Mouse (Mus musculus): Measurements from ENCODE around the gene Mon1a. TPM values are rescaled to one million over a fixed set of nuclear protein-coding genes. Genes with fewer than 3 reads are reported as not detected.

The Mon1a gene
- polyA plus RNA-seq (2015; fragmentation: Nextera tagmentation; extraction: Ambion mirVana): 22.6 and 23.9 TPM in 2 replicates

- Histone ChIP-seq H3K4me2 (ENCODE audit: low read length) (peak within 1 kb of the TSS; percentile 88), H3K27ac (ENCODE audit: low read depth, low read length) (peak within 1 kb of the TSS; percentile 82), H3K36me3 (ENCODE audit: control insufficient read depth, insufficient read depth, low read length) (no peaks in the 10 kb centered on the region), H3K4me1 (ENCODE audit: control insufficient read depth, insufficient read depth, low read depth, low read length) (peaks cover 10% of the 10 kb centered on the region), H3K9ac (ENCODE audit: low read depth, low read length) (peak within 1 kb of the TSS; percentile 88), H3K27me3 (replicated peaks; ENCODE audit: control insufficient read depth, insufficient read depth, low read length) (peaks cover 3% of the 10 kb centered on the region; the same call in 1 of the 2 replicates), H3K4me3 (ENCODE audit: low read length) (peak within 1 kb of the TSS; percentile 94), H3K9me3 (ENCODE audit: control insufficient read depth, low read length) (no peaks in the 10 kb centered on the region)
- WGBS: under 1% methylated on average over 28 of the region's 28 CpGs
- peak; percentile 97 for ATAC-seq
Measured at GRCm38 (mm10) chr9:107887804-107888266, at the start of gene Mon1a. Gene Mon1a (plus strand): TSS chr9:107888151.

- Histone ChIP-seq H3K4me1 (ENCODE audit: control insufficient read depth, insufficient read depth, low read depth, low read length) (no peaks in the 10 kb centered on the region), H3K9ac (ENCODE audit: low read depth, low read length) (no peak overlapping the region), H3K4me3 (ENCODE audit: low read length) (no peak overlapping the region), H3K27me3 (replicated peaks; ENCODE audit: control insufficient read depth, insufficient read depth, low read length) (no peaks in the 10 kb centered on the region), H3K9me3 (ENCODE audit: control insufficient read depth, low read length) (no peaks in the 10 kb centered on the region), H3K36me3 (ENCODE audit: control insufficient read depth, insufficient read depth, low read length) (peaks cover 2% of the 10 kb centered on the region; the same call in 1 of the 2 replicates), H3K4me2 (ENCODE audit: low read length) (no peak overlapping the region), H3K27ac (ENCODE audit: low read depth, low read length) (no peak overlapping the region)
- no peak for ATAC-seq
- 94% methylated on average over 1 of the region's 1 CpGs for WGBS
Measured at GRCm38 (mm10) chr9:107838869-107839268, 49.1 kb upstream of the Mon1a start.

- H3K27me3 ChIP-seq (replicated peaks; ENCODE audit: control insufficient read depth, insufficient read depth, low read length): no peaks in the 10 kb centered on the region
- WGBS: 97% methylated on average over 2 of the region's 2 CpGs
- H3K4me3 ChIP-seq (ENCODE audit: low read length): no peak overlapping the region
- H3K9me3 ChIP-seq (ENCODE audit: control insufficient read depth, low read length): no peaks in the 10 kb centered on the region
- no peak for ATAC-seq
- no peak overlapping the region for H3K27ac ChIP-seq (ENCODE audit: low read depth, low read length)
- H3K4me1 ChIP-seq (ENCODE audit: control insufficient read depth, insufficient read depth, low read depth, low read length): no peaks in the 10 kb centered on the region
- no peak overlapping the region for H3K9ac ChIP-seq (ENCODE audit: low read depth, low read length)
- H3K4me2 ChIP-seq (ENCODE audit: low read length): no peak overlapping the region
- peaks cover 7% of the 10 kb centered on the region for H3K36me3 ChIP-seq (ENCODE audit: control insufficient read depth, insufficient read depth, low read length)
Measured at GRCm38 (mm10) chr9:107842709-107843108, 45.2 kb upstream of the Mon1a start.

- Histone ChIP-seq H3K9me3 (ENCODE audit: control insufficient read depth, low read length) (no peaks in the 10 kb centered on the region), H3K27me3 (replicated peaks; ENCODE audit: control insufficient read depth, insufficient read depth, low read length) (no peaks in the 10 kb centered on the region), H3K9ac (ENCODE audit: low read depth, low read length) (no peak overlapping the region), H3K4me1 (ENCODE audit: control insufficient read depth, insufficient read depth, low read depth, low read length) (no peaks in the 10 kb centered on the region), H3K27ac (ENCODE audit: low read depth, low read length) (no peak overlapping the region), H3K4me3 (ENCODE audit: low read length) (no peak overlapping the region), H3K36me3 (ENCODE audit: control insufficient read depth, insufficient read depth, low read length) (peaks cover 16% of the 10 kb centered on the region), H3K4me2 (ENCODE audit: low read length) (no peak overlapping the region)
- no peak for ATAC-seq
- 95% methylated on average over 7 of the region's 7 CpGs for WGBS
Measured at GRCm38 (mm10) chr9:107848922-107849321, 39.0 kb upstream of the Mon1a start.

GRCm38 (mm10) chr9:107858343-107858742, 29.6 kb upstream of the Mon1a start:
- Histone ChIP-seq H3K4me2 (ENCODE audit: low read length) (no peak overlapping the region), H3K36me3 (ENCODE audit: control insufficient read depth, insufficient read depth, low read length) (no peaks in the 10 kb centered on the region), H3K4me1 (ENCODE audit: control insufficient read depth, insufficient read depth, low read depth, low read length) (no peaks in the 10 kb centered on the region), H3K27ac (ENCODE audit: low read depth, low read length) (no peak overlapping the region), H3K27me3 (replicated peaks; ENCODE audit: control insufficient read depth, insufficient read depth, low read length) (no peaks in the 10 kb centered on the region), H3K9me3 (ENCODE audit: control insufficient read depth, low read length) (no peaks in the 10 kb centered on the region), H3K9ac (ENCODE audit: low read depth, low read length) (no peak overlapping the region), H3K4me3 (ENCODE audit: low read length) (no peak overlapping the region)
- ATAC-seq: no peak
- 97% methylated on average over 3 of the region's 3 CpGs for WGBS

- Histone ChIP-seq H3K9ac (ENCODE audit: low read depth, low read length) (no peak overlapping the region), H3K27ac (ENCODE audit: low read depth, low read length) (no peak overlapping the region), H3K36me3 (ENCODE audit: control insufficient read depth, insufficient read depth, low read length) (no peaks in the 10 kb centered on the region), H3K4me1 (ENCODE audit: control insufficient read depth, insufficient read depth, low read depth, low read length) (peaks cover 3% of the 10 kb centered on the region; the same call in 1 of the 2 replicates), H3K9me3 (ENCODE audit: control insufficient read depth, low read length) (no peaks in the 10 kb centered on the region), H3K4me2 (ENCODE audit: low read length) (no peak overlapping the region), H3K4me3 (ENCODE audit: low read length) (no peak overlapping the region), H3K27me3 (replicated peaks; ENCODE audit: control insufficient read depth, insufficient read depth, low read length) (no peaks in the 10 kb centered on the region)
- ATAC-seq: no peak
- 82% methylated on average over 1 of the region's 1 CpGs for WGBS
Measured at GRCm38 (mm10) chr9:107864493-107864892, 23.5 kb upstream of the Mon1a start.

GRCm38 (mm10) chr9:107866081-107866480, 21.9 kb upstream of the Mon1a start:
- 100% methylated on average over 2 of the region's 2 CpGs for WGBS
- Histone ChIP-seq H3K36me3 (ENCODE audit: control insufficient read depth, insufficient read depth, low read length) (no peaks in the 10 kb centered on the region), H3K4me2 (ENCODE audit: low read length) (no peak overlapping the region), H3K27me3 (replicated peaks; ENCODE audit: control insufficient read depth, insufficient read depth, low read length) (no peaks in the 10 kb centered on the region), H3K4me3 (ENCODE audit: low read length) (no peak overlapping the region), H3K27ac (ENCODE audit: low read depth, low read length) (no peak overlapping the region), H3K4me1 (ENCODE audit: control insufficient read depth, insufficient read depth, low read depth, low read length) (peaks cover 7% of the 10 kb centered on the region), H3K9me3 (ENCODE audit: control insufficient read depth, low read length) (no peaks in the 10 kb centered on the region), H3K9ac (ENCODE audit: low read depth, low read length) (no peak overlapping the region)
- no peak for ATAC-seq

GRCm38 (mm10) chr9:107872350-107873098, 15.4 kb upstream of the Mon1a start:
- ATAC-seq: peak; percentile 100
- Histone ChIP-seq H3K9ac (ENCODE audit: low read depth, low read length) (peak overlapping the region; percentile 94), H3K9me3 (ENCODE audit: control insufficient read depth, low read length) (no peaks in the 10 kb centered on the region), H3K36me3 (ENCODE audit: control insufficient read depth, insufficient read depth, low read length) (no peaks in the 10 kb centered on the region), H3K27me3 (replicated peaks; ENCODE audit: control insufficient read depth, insufficient read depth, low read length) (no peaks in the 10 kb centered on the region), H3K4me1 (ENCODE audit: control insufficient read depth, insufficient read depth, low read depth, low read length) (peaks cover 18% of the 10 kb centered on the region), H3K27ac (ENCODE audit: low read depth, low read length) (peak overlapping the region; percentile 95), H3K4me2 (ENCODE audit: low read length) (peak overlapping the region; percentile 86), H3K4me3 (ENCODE audit: low read length) (peak overlapping the region; percentile 99)
- under 1% methylated on average over 77 of the region's 80 CpGs for WGBS

GRCm38 (mm10) chr9:107873137-107873536, 14.8 kb upstream of the Mon1a start, which contains the start of gene Rbm6:
Gene Rbm6 (minus strand): TSS chr9:107873237.
- no peak for ATAC-seq
- 9% methylated on average over 14 of the region's 14 CpGs for WGBS

More at GRCm38 (mm10) chr9:107873137-107873536, 14.8 kb upstream of the Mon1a start, which contains the start of gene Rbm6:
- Histone ChIP-seq H3K27ac (ENCODE audit: low read depth, low read length) (peak within 1 kb of the TSS; percentile 95), H3K36me3 (ENCODE audit: control insufficient read depth, insufficient read depth, low read length) (no peaks in the 10 kb centered on the region), H3K4me2 (ENCODE audit: low read length) (peak within 1 kb of the TSS; percentile 86), H3K4me3 (ENCODE audit: low read length) (peak within 1 kb of the TSS; percentile 99), H3K27me3 (replicated peaks; ENCODE audit: control insufficient read depth, insufficient read depth, low read length) (no peaks in the 10 kb centered on the region), H3K9me3 (ENCODE audit: control insufficient read depth, low read length) (no peaks in the 10 kb centered on the region), H3K9ac (ENCODE audit: low read depth, low read length) (peak within 1 kb of the TSS; percentile 94), H3K4me1 (ENCODE audit: control insufficient read depth, insufficient read depth, low read depth, low read length) (peaks cover 18% of the 10 kb centered on the region)

Measured in hindbrain, embryonic 16.5 days (tissue).